Mouse (Mus musculus) megakaryocyte, embryonic 14.5 days (primary cell): ENCODE data around the gene Hes1.

Experiments
- FLI1 ChIP-seq: IDR thresholded peaks from 2 replicates; pipeline ENCODE4 v1.6.1; 2012; ENCODE audit warnings: low read length, inconsistent platforms, mixed read lengths
- GATA1 ChIP-seq: IDR thresholded peaks from 3 replicates; pipeline ENCODE4 v1.6.1; 2012; ENCODE audit warnings: mixed read lengths, low read length, inconsistent platforms, borderline replicate concordance

DNA sequence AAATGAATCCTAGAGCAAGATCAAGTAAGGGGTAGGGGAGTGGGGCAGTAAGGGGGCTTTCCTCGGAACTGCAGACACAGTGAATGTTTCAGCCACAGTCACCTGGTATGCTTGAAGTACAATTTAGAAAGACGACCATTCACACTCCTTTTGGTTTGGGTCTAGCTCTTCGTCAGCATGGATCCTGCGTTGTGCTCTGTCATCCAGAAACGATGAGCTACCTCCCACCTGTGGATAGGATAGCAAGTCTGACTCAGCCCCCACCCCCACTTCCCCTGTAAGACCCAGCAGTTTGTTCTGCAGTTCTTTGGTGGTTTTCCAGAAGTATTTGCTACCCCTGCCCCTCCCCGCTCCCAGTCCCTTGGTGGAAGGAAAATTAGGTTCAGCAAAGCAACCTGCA is 41.8 kb upstream of the Hes1 start:
- TF ChIP-seq GATA1 (no peak), FLI1 (no peak)
